Mouse (Mus musculus): ENCODE measurements around the gene Irak4.

DNA sequence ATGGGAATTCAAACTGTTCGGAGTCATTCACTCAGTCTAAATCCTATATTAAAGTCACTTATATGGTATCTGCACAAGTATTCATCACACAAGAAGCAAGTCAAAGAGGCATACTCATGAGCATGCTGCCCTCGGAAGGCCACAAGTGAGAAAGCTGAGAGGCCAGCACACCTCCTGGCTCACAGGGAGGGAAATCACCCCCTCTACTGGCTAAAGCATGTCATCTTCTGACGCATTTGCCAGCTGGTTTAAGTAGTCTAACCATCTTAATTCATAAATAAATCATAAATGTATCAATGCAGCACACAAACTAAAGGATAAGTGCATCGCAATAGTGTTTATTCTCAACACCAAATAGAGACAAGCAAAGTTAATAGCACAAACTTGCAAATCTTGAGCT, 41.3 kb downstream of the Irak4 start:
- TF ChIP-seq TAL1 (IDR thresholded peaks at IDR 0.05; ENCODE audit: low read length) (no peak), GATA1 (IDR thresholded peaks at IDR 0.05; ENCODE audit: low read length) (no peak)
